Mouse (Mus musculus) Patski (cell line): ENCODE data around the gene Hoxd13. TPM values are rescaled to one million over a fixed set of nuclear protein-coding genes. Genes with fewer than 3 reads are reported as not detected.

ENCODE experiments used
- ATAC-seq: fragments of 100-300 bp; one replicate; pipeline ENCODE4 v1.8.0; 2021
- CTCF ChIA-PET: fragments of 350-600 bp; sonication (Branson Sonifier 250); formaldehyde crosslinking; loops from one replicate; lab custom pipeline; 2022; ENCODE audit warnings: inconsistent platforms; lab: Charles Lee
- POLR2A ChIA-PET: fragments of 350-600 bp; sonication (Branson Sonifier 250); formaldehyde crosslinking; loops from one replicate; lab custom pipeline; 2022; ENCODE audit warnings: antibody characterized with exemption, inconsistent platforms; lab: Charles Lee
- DNase-seq: peaks from one replicate; pipeline ENCODE4 v3.0.0-alpha.2; 2011; ENCODE audit warnings: low read depth, low spot score
- H3K27me3 ChIP-seq: fragments of 371-371 bp; one replicate; pipeline ENCODE4 v1.5.1; 2021
- CTCF ChIP-seq: fragments of 100-300 bp; IDR thresholded peaks from one replicate; pipeline ENCODE4 v1.5.1; 2021
- in situ Hi-C: fragments of 300-500 bp; cut with MboI; formaldehyde crosslinking; loops from 3 replicates; pipeline ENCODE4 v1.11.1; 2018; ENCODE audit warnings: low pct_unique_long_range_greater_than_20kb, mixed read lengths
- polyA plus RNA-seq: library from polyadenylated mRNA; unstranded; gene quantifications from one replicate; pipeline ENCODE4 v1.2.3, GENCODE M21; 2021

The Hoxd13 gene
- polyA plus RNA-seq, 1 experiment from 2014 or later: not detected

- in situ Hi-C loops: loop anchor here (25.0 kb wide), 2 partner anchors 868 to 1093 kb away; partner anchors contain the start of gene Chn1
- H3K27me3 ChIP-seq: peaks cover 85% of the 10 kb centered on the region
These were observed 12.7 kb upstream of the Hoxd13 start for GRCm38 (mm10) chr2:74655420-74655781.

GRCm38 (mm10) chr2:74655821-74656631 is 12.1 kb upstream of the Hoxd13 start:
- ATAC-seq: no peak
- in situ Hi-C loops: loop anchor here (25.0 kb wide), 2 partner anchors 869 to 1094 kb away; partner anchors contain the start of gene Chn1
- peaks cover 85% of the 10 kb centered on the region for H3K27me3 ChIP-seq
- DNase-seq: no peak
- CTCF ChIA-PET: no interaction called here
- POLR2A ChIA-PET: no interaction called here
- no peak for TF ChIP-seq CTCF

More at GRCm38 (mm10) chr2:74655420-74655781, 12.7 kb upstream of the Hoxd13 start:
- ATAC-seq (no peak), DNase-seq (no peak)
- ChIA-PET CTCF (no interaction called here), POLR2A (no interaction called here)
- TF ChIP-seq CTCF: no peak

DNA sequence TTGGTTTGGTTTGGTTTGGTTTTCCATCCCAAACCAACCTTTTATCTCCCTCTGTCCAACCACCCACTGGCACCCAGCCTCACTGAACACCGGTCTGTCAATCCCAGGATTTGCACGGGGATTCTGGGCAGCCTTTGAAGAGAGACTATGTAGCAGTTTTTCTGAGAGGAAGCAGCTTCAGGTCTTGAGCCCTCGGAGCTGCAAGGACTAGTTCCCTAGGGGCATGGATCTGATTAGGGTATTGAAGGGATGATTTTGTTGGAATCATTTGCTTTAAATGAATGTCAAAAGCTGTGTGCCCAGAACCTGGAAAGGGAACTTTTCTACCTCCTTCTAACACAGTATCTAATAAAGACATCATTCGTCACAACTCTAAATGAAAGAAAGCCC is 11.5 kb upstream of the Hoxd13 start:
- ATAC-seq: no peak
- H3K27me3 ChIP-seq: peaks cover 85% of the 10 kb centered on the region
- CTCF ChIA-PET: no interaction called here
- POLR2A ChIA-PET: no interaction called here
- in situ Hi-C loops: loop anchor here (25.0 kb wide), 2 partner anchors 869 to 1094 kb away; partner anchors contain the start of gene Chn1
- no peak for DNase-seq
- TF ChIP-seq CTCF: no peak

- DNase-seq (no peak), ATAC-seq (no peak)
- H3K27me3 ChIP-seq: peaks cover 84% of the 10 kb centered on the region
- TF ChIP-seq CTCF: no peak
- CTCF ChIA-PET: no interaction called here
- POLR2A ChIA-PET: no interaction called here
- in situ Hi-C loops: loop anchor here (25.0 kb wide), 2 partner anchors 870 to 1095 kb away; partner anchors contain the start of gene Chn1
These were observed 10.7 kb upstream of the Hoxd13 start for GRCm38 (mm10) chr2:74657251-74658023.

- DNase-seq: no peak
- ChIA-PET CTCF (no interaction called here), POLR2A (no interaction called here)
- H3K27me3 ChIP-seq: peaks cover 81% of the 10 kb centered on the region
- in situ Hi-C loops: loop anchor here (25.0 kb wide), 2 partner anchors 871 to 1096 kb away; partner anchors contain the start of gene Chn1
- TF ChIP-seq CTCF: no peak
- no peak for ATAC-seq
These were observed 10.0 kb upstream of the Hoxd13 start for GRCm38 (mm10) chr2:74658024-74658666.

- CTCF ChIA-PET: no interaction called here
- ATAC-seq (no peak), DNase-seq (no peak)
- H3K27me3 ChIP-seq: peaks cover 75% of the 10 kb centered on the region
- no peak for TF ChIP-seq CTCF
- in situ Hi-C loops: loop anchor here (25.0 kb wide), 2 partner anchors 872 to 1097 kb away; partner anchors contain the start of gene Chn1
- POLR2A ChIA-PET: no interaction called here
These were observed 9.3 kb upstream of the Hoxd13 start for GRCm38 (mm10) chr2:74658667-74659371.

- peaks cover 72% of the 10 kb centered on the region for H3K27me3 ChIP-seq
These were observed 8.6 kb upstream of the Hoxd13 start, which contains the start of gene Evx2 for GRCm38 (mm10) chr2:74659507-74660005. Gene Evx2 (minus strand): TSS chr2:74659557.

GRCm38 (mm10) chr2:74660421-74661375 is 7.4 kb upstream of the Hoxd13 start:
- POLR2A ChIA-PET: no interaction called here
- CTCF ChIA-PET: interaction anchor here (1.3 to 1.5 kb wide), 3 partner anchors 9 to 696 kb away, joined by 3 to 4 read pairs (median 4); no protein-coding TSS in a partner anchor
- peaks cover 79% of the 10 kb centered on the region for H3K27me3 ChIP-seq
- ATAC-seq: no peak
- in situ Hi-C loops: loop anchor here (5.0 to 25.0 kb wide), 5 partner anchors 363 to 1098 kb away; partner anchors contain the start of gene Chn1
- no peak for DNase-seq
- TF ChIP-seq CTCF: no peak

More at GRCm38 (mm10) chr2:74659507-74660005, 8.6 kb upstream of the Hoxd13 start, which contains the start of gene Evx2:
- in situ Hi-C loops: loop anchor here (5.0 to 25.0 kb wide), 5 partner anchors 362 to 1097 kb away; partner anchors contain the start of gene Chn1
- no peak for ATAC-seq
- TF ChIP-seq CTCF: no peak
- ChIA-PET POLR2A (no interaction called here), CTCF (no interaction called here)
- DNase-seq: no peak
